Mouse (Mus musculus): ENCODE data around the gene Gtf2f2.
"Not testable (repeated sequence)": the region's sequence is repeated elsewhere in the genome, so short reads cannot be mapped to it uniquely, and the experiment has no call there.

Gtf2f2 gene

DNA sequence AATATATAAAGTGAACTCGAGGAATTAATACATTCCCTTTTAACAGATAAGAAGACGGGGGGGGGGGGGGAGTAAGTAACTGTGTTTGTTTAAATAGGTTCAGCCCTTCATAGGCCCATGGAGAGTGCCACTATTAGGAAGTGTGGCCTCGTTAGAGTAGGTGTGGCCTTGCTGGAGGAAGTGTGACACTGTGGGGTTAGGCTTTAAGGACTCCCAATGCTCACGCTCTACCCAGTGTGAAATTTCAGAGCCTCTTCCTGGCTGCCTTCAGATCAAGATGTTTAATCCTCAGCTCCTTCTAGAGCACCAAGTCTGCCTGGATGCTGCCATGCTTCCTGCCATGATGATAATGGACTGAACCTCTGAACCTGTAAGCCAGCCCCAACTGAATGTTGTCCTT, 8.9 kb downstream of the Gtf2f2 start:
- intact Hi-C loops (cut with DNase I): no loop called here

DNA sequence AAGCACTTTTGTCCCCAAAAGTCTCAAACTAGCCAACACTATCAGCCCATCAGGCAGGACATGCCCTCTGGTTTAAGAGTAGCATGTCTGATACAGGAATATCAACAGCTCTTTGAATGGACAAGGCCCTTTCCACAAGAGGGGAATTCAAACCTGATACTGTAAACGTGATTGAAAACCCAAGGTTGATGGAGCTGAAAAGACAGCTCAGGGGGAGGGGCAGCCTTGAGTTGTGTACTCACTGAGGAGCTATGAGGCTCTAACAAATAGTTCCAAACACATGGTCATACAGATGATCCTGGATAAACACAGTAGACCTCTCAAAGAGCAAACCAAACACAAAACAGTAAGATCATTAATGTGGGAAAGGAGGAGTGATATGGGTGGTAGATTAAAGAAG, 12.6 kb downstream of the Gtf2f2 start:
- intact Hi-C loops (cut with DNase I): no loop called here

DNA sequence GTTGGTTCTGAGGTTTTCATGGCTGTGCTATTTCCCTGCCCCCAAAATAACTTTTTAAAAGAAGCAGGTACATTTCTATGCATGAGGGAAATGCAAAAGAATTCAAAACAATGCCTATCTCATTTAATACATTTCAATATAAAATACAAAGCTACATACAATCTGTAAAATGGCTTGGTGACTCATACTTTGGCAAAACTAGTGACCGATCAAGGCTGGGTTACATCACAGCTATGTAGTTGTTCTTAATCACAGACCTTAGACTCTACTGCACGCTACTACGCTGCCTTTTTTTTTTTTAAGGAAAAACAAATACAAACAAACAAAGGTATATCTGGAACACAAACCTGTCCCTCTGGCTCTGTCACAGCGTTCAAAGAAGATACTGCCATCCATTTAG, 18.3 kb downstream of the Gtf2f2 start:
- intact Hi-C loops (cut with DNase I): no loop called here

DNA sequence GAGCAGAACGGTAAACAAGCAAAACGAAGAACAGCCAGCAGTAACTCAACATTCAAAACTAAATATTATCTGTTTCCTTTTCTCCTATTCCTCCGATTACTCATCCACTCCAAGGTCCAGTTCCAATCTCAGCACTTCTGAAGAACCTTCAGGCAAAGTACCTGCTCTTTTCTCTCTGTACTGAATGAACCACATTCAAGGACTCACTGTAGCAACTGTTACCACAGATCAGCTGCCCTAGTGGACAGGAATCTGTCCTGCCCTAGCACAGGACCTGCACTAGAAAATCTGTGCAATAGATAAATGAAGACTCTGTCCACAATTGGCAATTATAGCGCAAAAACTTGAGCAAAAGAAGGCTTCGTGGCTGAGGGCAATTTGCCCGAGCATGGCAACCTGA, 19.7 kb downstream of the Gtf2f2 start:
- intact Hi-C loops (cut with DNase I): no loop called here

DNA sequence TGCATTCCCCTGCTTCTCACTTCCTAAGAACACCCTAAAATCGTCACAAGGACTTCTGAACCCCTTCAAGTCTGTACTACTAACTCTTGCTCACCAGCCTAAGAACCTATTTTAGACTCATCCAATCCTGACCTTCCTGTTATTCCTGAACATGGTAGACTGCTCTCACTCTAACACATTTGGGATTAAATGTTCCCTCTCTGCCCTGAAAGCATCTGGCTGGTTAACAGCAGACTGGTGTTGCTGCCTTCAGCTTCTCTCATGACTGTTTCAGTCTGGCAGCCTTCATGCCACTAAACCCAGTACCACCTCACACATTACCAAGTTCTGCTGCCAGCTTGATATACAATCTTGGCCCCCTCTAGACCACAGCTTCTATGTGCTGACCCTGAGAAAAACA, 21.5 kb downstream of the Gtf2f2 start:
- intact Hi-C loops (cut with DNase I): no loop called here

DNA sequence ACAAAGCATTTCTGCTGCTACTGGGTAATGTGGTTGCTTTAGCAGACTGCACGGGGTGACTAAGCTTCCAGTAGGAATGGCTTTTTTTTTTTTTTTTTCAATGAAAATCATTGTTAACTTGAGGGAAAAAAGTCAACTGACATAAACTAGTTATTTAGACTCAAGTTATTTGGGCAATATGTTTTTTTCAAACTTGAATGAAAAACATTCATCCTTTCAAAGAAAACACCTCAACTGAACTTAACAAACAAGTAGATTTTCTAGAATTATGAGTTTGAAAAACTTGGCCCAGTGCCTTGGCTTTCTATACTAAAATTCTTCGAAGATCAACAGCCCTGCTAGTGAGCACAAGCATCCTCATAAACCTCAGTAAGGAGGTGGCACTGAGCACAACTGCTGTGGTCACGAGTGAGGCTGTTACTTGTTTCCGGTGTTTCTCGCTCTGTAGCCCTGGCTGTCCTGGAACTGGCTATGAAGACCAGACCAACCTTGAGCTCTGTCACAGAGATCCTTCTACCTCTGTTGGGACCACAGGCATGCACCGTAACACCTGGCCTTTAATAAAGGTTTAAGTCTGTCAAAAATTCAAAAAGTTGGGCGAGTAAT, 23.7 kb downstream of the Gtf2f2 start:
- intact Hi-C loops (cut with DNase I): no loop called here

DNA sequence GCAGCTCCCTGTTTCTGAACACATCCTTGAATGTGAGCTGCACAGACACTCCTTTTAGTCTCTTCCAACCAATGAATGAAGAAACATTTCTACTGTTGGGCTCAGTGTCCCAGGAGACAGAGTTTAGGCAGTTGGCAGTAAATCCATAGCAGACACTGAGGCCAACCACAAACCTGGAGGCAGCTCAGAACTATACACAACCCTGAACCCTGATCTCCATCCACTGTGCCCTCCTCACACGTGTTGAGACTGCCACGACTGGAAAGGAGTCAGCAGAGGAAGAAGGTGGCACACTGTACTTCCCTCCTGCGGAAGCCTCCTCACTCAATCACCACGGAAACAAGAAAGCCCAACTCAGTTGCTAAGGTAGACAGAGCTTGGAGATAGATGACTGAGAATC, 25.6 kb downstream of the Gtf2f2 start:
- intact Hi-C loops (cut with DNase I): no loop called here

DNA sequence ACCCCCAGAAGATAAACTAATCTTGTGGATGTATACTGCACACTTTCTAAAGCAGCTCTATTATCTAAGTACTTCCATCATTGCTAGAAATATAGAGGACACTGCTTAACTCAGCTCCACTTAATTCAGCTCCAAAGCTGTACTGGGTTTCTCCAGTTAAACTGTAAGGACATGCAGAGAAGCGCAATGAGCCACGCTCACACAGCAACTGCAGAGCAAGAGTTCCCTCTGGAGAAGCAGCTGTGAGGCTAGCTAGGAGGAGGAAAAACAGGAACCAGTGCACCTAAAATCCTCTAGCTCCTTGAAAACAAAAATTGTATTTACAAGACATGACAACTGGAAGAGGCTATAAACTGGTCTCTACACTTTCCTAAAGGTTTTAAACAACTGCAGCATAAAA, 26.8 kb downstream of the Gtf2f2 start:
- intact Hi-C loops (cut with DNase I): no loop called here

DNA sequence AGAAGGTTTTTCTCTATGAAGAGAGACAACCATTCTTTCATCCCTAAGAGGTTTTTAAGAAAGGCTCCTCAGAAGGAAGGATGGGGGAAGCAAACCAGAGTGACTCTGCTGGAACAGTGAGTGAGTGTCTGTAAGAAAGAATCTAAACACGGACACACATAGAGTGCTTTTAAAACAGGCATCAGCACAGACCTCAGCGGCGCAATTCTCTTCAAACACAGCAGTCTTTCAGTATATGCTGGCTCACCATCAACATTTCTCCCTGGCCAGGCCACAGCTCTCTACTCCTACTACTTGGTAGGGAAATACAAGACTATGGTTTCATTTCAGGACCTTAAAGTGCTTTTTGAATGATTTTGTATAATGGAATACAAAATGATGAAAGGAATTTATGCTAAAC, 29.4 kb downstream of the Gtf2f2 start:
- intact Hi-C loops (cut with DNase I): no loop called here

DNA sequence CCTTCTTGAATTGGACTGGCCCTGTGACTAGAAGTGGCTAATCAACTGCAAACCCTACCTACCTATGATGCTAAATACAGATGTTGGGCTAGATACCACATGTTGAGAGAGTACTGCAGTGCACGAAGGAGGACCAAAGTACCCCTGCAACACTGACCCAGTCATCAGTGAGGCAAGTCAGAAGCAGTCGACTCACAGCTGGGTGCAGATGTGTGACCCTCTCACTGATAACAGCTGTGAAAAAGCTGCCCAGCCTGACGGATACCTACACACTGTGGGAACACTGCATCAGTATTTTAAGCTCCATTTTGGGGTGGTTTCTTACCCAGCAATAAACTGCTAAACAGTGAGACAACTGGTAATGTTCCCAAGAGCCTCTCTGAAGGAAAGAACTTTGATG, 34.6 kb downstream of the Gtf2f2 start:
- intact Hi-C loops (cut with DNase I): no loop called here

DNA sequence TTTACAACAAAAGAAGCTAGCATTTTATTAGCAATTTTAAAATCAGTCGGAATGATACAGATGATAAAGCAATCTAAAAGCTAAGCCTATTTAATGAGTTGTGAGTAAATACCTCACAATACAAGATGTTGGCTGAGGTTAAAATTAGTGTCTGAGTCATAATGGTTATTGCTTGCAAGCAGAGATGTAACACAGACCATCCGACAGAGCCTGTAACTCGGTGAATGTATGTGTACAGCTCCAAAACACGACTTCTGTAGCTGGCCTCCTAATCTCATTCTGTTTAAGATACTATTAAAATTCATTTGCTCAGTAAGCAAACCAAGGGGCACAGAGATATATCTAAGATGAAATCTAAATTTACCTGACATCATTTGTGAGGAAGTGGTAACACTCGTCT, 43.4 kb downstream of the Gtf2f2 start:
- intact Hi-C loops (cut with DNase I): no loop called here

DNA sequence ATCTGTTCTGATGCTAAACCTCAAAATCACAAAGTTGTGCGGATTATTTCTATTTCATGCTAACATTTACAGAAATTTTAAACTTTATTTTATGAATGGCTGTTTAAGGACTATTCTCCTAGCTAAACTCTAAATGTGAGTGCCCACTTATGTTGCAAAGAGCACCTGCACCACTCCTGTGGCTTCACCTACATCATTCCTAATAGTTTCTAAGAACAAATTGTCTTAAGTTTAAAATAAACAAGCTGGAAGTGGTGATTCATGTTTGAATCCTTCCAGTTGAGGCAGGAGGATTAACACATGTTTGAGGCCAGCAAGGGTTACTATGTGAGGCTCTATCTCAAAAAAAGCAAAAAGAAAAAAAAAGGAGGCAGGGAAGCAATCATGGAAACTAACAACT, 46.2 kb downstream of the Gtf2f2 start:
- intact Hi-C loops (cut with DNase I): no loop called here

DNA sequence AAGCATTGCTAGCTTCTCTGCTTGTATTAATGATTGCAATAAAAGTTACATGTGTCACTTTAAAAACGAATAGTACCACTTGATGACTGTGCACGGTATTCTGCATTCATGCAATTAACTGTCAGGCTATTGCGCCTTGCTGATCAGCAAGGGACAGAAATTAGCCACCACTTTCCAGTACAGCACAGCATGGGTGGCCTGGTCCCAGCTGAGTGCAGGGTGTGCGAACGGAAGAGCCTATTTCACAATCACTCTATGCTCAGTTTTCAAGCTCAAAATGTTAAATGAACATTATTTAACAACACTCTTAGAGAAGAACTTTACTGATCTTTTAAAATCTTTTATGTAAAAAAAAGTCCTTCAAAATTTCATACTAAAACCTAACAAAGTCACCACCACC, 46.7 kb downstream of the Gtf2f2 start:
- intact Hi-C loops (cut with DNase I): no loop called here

DNA sequence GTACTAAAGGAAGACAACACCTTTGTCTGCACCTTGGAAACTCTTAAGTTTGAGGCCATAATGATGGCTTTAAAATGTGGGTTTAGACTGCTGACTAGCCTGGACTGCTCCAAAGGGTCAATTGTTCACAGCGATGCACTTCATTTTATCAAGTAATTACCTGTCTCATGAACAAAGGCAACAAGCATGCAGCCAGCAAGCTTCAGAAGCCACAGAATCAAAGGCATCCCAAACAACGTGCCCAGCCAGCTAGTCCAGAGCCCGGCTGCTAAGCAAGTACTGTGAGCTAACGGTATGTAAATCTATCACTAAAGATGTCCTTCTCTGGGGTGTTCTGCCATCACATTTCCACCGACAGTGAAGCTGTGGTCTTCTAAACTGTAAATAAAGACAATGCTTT, 47.5 kb downstream of the Gtf2f2 start:
- intact Hi-C loops (cut with DNase I): no loop called here

DNA sequence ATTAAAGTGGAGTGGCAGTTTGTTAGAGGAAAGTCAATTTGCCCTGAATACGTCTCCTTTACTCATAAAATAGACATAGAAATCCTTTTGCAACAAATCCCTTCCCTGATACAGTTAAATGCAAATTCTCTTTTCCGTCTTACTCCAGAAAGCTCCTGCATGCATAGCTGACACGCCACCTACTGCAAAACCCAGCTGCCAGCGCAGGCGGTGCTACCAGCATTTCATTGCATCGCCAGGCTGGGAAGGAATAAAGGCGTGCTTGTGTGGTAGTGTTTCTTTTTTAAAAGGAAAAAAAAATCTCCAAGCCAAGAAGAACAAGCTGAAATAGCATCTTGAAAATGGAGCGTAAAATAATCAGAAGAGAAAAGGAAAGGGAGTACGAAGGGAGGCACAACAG, 48.4 kb downstream of the Gtf2f2 start:
- intact Hi-C loops (cut with DNase I): no loop called here

DNA sequence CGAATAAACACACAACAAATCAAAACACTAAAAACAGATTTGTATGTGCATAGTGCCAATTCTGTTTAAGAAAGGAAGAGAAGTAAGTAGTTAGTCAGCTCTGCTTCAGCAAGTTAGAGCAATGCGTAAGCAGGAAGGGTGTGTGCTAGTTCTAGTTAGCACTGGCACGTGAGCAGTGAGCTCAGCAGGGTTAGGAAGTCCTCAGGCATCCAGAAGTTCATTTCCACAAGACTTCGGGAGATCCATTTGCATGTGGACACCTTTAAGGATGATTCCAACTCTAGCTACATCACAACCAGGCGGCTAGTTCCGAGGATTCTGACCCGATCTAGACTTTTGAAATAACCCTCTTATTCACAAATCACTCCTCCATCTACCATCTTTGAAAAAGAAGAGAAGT, 55.9 kb downstream of the Gtf2f2 start, which contains the start of gene Kctd4:
Kctd4 (plus strand) TSS at position 244 of the 400 bp plus-strand sequence.
- intact Hi-C loops (cut with DNase I): no loop called here

DNA sequence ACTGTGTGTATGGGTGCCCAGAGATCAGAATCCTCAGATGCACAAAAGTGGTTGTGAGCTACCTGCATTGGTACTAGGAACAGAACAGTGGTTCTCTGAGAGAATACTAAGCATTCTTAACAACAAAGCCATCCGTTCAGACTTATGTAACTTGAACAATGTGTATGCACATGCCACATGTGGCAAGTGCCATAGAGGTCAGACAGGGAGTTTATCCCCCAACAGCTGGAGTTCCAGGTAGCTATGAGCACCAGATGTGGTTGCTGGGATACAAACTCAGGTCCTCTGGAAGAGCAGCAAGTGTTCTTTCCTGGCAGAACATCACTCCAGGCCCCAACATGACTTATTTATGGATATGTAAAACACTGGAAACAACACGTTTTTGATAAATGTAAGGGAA, 57.7 kb downstream of the Gtf2f2 start:
- intact Hi-C loops (cut with DNase I): no loop called here

DNA sequence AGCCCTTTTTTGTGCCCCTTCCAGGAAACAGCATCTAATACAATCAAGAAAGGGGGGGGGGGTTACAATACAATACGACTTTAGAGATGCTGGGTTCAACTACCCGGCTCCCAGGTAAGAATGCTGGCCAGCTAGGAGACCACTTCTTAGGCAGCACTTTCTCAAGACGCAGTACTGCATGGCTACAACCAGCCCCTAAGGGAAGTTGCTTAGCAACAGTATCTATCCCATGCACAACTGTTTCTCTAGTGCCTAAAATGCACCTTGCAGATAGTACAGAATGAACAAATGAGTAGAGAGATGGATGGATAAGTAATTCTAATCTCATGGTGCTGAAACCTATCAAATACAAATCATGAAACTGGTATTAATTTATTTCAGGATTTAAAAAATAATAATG, 63.0 kb downstream of the Gtf2f2 start:
- intact Hi-C loops (cut with DNase I): no loop called here

DNA sequence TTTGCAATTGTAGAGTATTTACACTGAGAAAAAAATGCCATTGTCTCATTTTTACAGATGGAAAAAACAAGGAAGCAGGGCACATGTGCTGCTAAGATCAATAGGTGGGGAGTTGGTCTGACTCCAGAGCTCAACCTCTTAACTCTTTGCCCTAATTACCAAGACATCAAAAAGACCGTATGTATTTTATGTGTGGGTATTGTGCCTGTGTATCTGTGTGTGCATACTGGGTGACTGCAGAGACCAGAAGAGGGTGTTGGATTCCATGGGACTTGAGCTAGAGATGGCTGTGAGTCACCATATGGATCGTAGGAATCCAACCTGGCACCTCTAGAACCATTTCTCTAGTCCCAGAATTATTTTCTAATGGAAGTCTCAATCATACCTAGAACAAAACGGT, 68.3 kb downstream of the Gtf2f2 start:
- intact Hi-C loops (cut with DNase I): no loop called here

DNA sequence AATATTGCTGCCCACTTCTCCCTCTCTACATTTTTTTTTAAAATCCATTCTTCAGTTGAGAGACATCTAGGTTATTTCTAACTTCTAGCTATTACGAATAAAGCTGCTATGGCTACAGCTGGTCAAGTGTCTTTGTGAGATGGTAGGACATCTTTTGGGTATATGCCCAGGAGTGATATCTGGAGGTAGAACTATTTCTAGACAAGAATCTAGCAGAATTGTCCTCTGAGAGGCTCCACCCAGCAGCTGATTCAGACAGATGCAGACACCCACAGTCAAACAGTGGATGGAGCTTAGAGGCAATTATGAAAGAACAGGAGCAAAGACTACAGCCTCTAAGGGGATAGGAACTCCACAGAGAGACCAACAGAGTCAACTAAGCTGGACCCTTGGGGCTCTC, 69.2 kb downstream of the Gtf2f2 start:
- intact Hi-C loops (cut with DNase I): no loop called here

DNA sequence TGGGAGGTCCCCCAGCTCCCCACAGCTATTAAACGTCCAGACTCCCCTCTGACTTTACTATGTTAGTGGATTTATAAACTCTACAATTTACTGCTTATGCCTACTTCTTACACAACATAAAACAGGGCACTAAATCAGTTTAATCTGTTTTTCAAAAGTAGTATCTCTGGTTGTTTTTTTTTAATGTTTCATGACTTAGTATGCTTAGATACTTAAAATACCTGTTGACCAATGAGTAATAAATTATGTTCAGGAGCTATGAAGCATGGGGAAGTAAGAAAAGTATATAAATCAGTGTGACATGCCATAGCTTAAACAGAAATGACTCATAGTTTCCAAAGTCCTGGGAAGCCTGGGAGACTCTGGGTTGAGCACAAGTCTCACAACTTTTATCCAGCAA, 73.0 kb downstream of the Gtf2f2 start:
- intact Hi-C loops (cut with DNase I): no loop called here

DNA sequence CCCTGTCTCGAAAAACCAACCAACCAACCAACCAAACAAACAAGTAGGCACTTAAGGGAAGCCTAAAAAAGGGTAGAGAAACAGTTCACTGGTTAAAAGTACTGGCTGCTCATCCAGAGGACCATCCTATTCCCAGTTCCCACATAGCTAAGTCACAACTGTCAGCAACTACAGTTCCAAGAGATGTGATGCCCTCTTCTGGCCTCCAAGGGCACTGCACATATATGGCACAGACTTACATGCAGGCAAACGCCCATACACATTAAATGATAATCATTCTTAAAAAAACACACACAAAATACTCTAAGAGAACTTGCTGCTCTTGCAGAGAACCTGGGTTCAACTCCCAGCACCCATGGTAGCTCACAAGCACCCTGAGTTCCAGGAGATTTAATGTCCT, 76.3 kb downstream of the Gtf2f2 start:
- intact Hi-C loops (cut with DNase I): no loop called here

DNA sequence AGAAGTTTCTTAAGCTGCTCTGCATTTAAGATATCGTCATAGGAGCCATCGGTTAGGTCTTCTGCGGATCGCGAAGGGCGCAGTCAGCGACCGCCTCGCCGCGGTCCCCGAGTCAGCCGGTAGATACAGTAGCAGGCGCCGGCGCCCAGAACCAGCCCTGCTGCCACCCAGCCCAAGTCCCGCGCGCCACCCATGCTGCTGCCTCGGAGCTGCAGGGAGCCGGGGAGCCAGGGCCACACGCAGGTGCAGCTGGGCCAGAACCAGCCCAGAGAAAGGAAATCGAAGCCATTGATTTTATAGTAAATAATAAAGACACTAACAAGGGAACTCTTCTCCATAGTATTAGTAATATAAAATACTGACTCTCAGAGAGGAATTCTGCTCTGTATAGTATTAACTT, 79.4 kb downstream of the Gtf2f2 start:
- intact Hi-C loops (cut with DNase I): no loop called here

DNA sequence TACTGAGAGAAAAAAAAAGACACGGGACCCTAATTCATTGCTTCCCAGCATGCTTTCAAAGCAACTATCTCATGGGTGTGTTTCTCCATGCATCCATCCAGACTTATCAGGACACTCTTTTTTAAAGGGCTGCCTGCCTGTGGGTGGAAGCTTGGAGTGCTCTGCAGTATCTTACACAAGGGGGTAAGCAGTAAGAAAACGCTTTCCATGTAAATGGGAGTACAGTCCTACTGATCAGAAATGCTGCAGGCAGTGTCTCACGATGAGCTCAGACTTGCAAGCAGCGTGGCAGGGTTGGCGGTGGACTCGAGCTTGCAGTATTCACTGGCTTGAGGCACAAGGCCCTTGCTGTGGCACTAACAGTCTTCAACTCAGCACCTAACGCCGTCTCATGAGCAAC, 81.0 kb downstream of the Gtf2f2 start:
- intact Hi-C loops (cut with DNase I): not testable (repeated sequence)
